8 mouse cellular contexts compared by ENCODE assay signal in genomic region chr11:97309451-97309836, GRCm38 (mm10). TPM values are rescaled to one million over a fixed set of nuclear protein-coding genes. Genes with fewer than 3 reads are reported as not detected.
DNase-seq lines count a peak whose midpoint lies in the region; ATAC-seq and TF ChIP-seq lines count a peak whose summit lies in the region.

No protein-coding gene starts in this region.

- peak overlapping the region; percentile 89 for H3K27ac ChIP-seq in intestine, postnatal 0 days (ENCODE audit: low read depth, low read length)
- H3K27ac ChIP-seq in liver, adult 2 months (replicated peaks; ENCODE audit: insufficient read depth, low read depth, low read length), result peak overlapping the region; percentile 71
- no peak overlapping the region for H3K27ac ChIP-seq in midbrain, postnatal 0 days (ENCODE audit: low read depth, low read length)

- H3K36me3 ChIP-seq in intestine, postnatal 0 days (ENCODE audit: control insufficient read depth, insufficient read depth), result no peaks in the 10 kb centered on the region
- H3K36me3 ChIP-seq in liver, adult 2 months (ENCODE audit: control insufficient read depth, insufficient read depth, low read length), result no peaks in the 10 kb centered on the region
- H3K36me3 ChIP-seq in midbrain, postnatal 0 days (ENCODE audit: insufficient read depth, low read length), result no peaks in the 10 kb centered on the region

- 2% methylated on average over 9 of the region's 9 CpGs for WGBS in intestine, postnatal 0 days
- WGBS in liver, adult 2 months, result 1% methylated on average over 9 of the region's 9 CpGs
- 4% methylated on average over 9 of the region's 9 CpGs for WGBS in midbrain, postnatal 0 days

- peak overlapping the region; percentile 43 for H3K9ac ChIP-seq in intestine, postnatal 0 days (ENCODE audit: low read depth, low read length)
- H3K9ac ChIP-seq in liver, adult 2 months (ENCODE audit: low read depth, low read length), result peak overlapping the region; percentile 74
- peak overlapping the region; percentile 5; the same call in 1 of the 2 replicates for H3K9ac ChIP-seq in midbrain, postnatal 0 days (replicated peaks; ENCODE audit: low read length, poor library complexity, severe bottlenecking)

- no peaks in the 10 kb centered on the region for H3K79me2 ChIP-seq in liver, adult 2 months (ENCODE audit: control insufficient read depth, insufficient read depth, low read length)

- H3K27me3 ChIP-seq in intestine, postnatal 0 days (replicated peaks; ENCODE audit: control insufficient read depth, insufficient read depth, low read length), result no peaks in the 10 kb centered on the region
- no peaks in the 10 kb centered on the region for H3K27me3 ChIP-seq in liver, adult 2 months (ENCODE audit: control insufficient read depth, insufficient read depth, low read length)
- no peaks in the 10 kb centered on the region for H3K27me3 ChIP-seq in midbrain, postnatal 0 days (ENCODE audit: insufficient read depth, low read length)

- peak overlapping the region; percentile 75 for H3K4me2 ChIP-seq in intestine, postnatal 0 days (replicated peaks; ENCODE audit: low read depth)
- peak overlapping the region; percentile 56 for H3K4me2 ChIP-seq in midbrain, postnatal 0 days (ENCODE audit: low read depth, low read length, poor library complexity, severe bottlenecking)

- ATAC-seq in common myeloid progenitor, adult 5-6 weeks (replicated peaks; ENCODE audit: low read depth, poor library complexity, severe bottlenecking), result peak; percentile 73
- ATAC-seq in intestine, postnatal 0 days, result peak; percentile 78
- no peak for ATAC-seq in midbrain, postnatal 0 days (ENCODE audit: low FRiP score)
- ATAC-seq in erythroid progenitor cell, adult 5-6 weeks (replicated peaks; ENCODE audit: low FRiP score, poor library complexity, severe bottlenecking), result no peak

- no peak for TF ChIP-seq CTCF in intestine, postnatal 0 days (IDR thresholded peaks at IDR 0.05; ENCODE audit: low read depth)
- no peak for TF ChIP-seq CTCF in liver, adult 2 months (IDR thresholded peaks at IDR 0.05; ENCODE audit: low read depth, low read length)
- TF ChIP-seq CTCF in midbrain, postnatal 0 days (IDR thresholded peaks at IDR 0.05), result no peak

- no peaks in the 10 kb centered on the region for H3K4me1 ChIP-seq in intestine, postnatal 0 days (replicated peaks; ENCODE audit: control insufficient read depth, insufficient read depth, low read length)
- H3K4me1 ChIP-seq in liver, adult 2 months (ENCODE audit: control insufficient read depth, insufficient read depth, low read length), result peaks cover 3% of the 10 kb centered on the region; the same call in 1 of the 2 replicates
- peaks cover 12% of the 10 kb centered on the region for H3K4me1 ChIP-seq in midbrain, postnatal 0 days (ENCODE audit: insufficient read depth, low read length)

- no peak for TF ChIP-seq POLR2A in liver, adult 2 months (IDR thresholded peaks at IDR 0.05; ENCODE audit: extremely low read depth, insufficient read depth, low read length)

- peak overlapping the region; percentile 41 for H3K4me3 ChIP-seq in intestine, postnatal 0 days (ENCODE audit: low read depth, low read length)
- peak overlapping the region; percentile 35 for H3K4me3 ChIP-seq in liver, adult 2 months (ENCODE audit: insufficient read depth, low read depth, low read length)
- H3K4me3 ChIP-seq in midbrain, postnatal 0 days (ENCODE audit: low read depth, low read length), result peak overlapping the region; percentile 33

- DNase-seq in 416B (ENCODE audit: low read depth) (peak; percentile 74), NIH3T3 (ENCODE audit: low read depth) (peak; percentile 97)
- DNase-seq in heart, adult 11 months, result peak; percentile 99
- DNase-seq in liver, adult 2 months (ENCODE audit: extremely low read depth, low read depth, low spot score), result peak; percentile 88
- peak; percentile 33 for DNase-seq in midbrain, postnatal 0 days (ENCODE audit: low spot score)

- H3K9me3 ChIP-seq in intestine, postnatal 0 days (ENCODE audit: control insufficient read depth), result no peaks in the 10 kb centered on the region
- H3K9me3 ChIP-seq in midbrain, postnatal 0 days (ENCODE audit: low read length), result no peaks in the 10 kb centered on the region

RNA-seq across cellular contexts. Expression of gene Mrpl45, which starts 6.1 kb away (rescaled TPM):
- total RNA-seq in common myeloid progenitor, adult 5-6 weeks (2017), result 22.0 and 23.3 TPM in 2 replicates
- polyA plus RNA-seq in intestine, postnatal 0 days (2015; fragmentation: Nextera tagmentation; extraction: Ambion mirVana), result 40.2 and 40.5 TPM in 2 replicates
- 19.0 and 19.9 TPM in 2 replicates for total RNA-seq in liver, adult 2 months (2014; rRNA removed)
- polyA plus RNA-seq in liver, adult 2 months (2012; rRNA removed), result 12.8 and 13.3 TPM in 2 replicates
- 21.4 and 29.1 TPM in 2 replicates for total RNA-seq in midbrain, postnatal 0 days (2014; rRNA removed)
- 33.0 and 36.0 TPM in 2 replicates for polyA plus RNA-seq in midbrain, postnatal 0 days (2015; fragmentation: Nextera tagmentation; extraction: Ambion mirVana)
- 13.4 and 15.5 TPM in 2 replicates for total RNA-seq in erythroid progenitor cell, adult 5-6 weeks (2015; ENCODE audit: low replicate concordance)
- total RNA-seq in erythroid progenitor cell, adult 5-6 weeks (2017; ENCODE audit: low replicate concordance), result 3.6 and 5.9 TPM in 2 replicates

RNA-seq across cellular contexts. Expression of gene Npepps, which starts 29.0 kb away (rescaled TPM):
- total RNA-seq in common myeloid progenitor, adult 5-6 weeks (2017), result 24.8 and 30.6 TPM in 2 replicates
- polyA plus RNA-seq in intestine, postnatal 0 days (2015; fragmentation: Nextera tagmentation; extraction: Ambion mirVana), result 41.9 and 54.7 TPM in 2 replicates
- 12.2 and 21.2 TPM in 2 replicates for total RNA-seq in liver, adult 2 months (2014; rRNA removed)
- polyA plus RNA-seq in liver, adult 2 months (2012; rRNA removed), result 7.1 and 9.1 TPM in 2 replicates
- 52.5 and 81.0 TPM in 2 replicates for total RNA-seq in midbrain, postnatal 0 days (2014; rRNA removed)
- polyA plus RNA-seq in midbrain, postnatal 0 days (2015; fragmentation: Nextera tagmentation; extraction: Ambion mirVana), result 97.8 and 109 TPM in 2 replicates
- 20.9 and 25.6 TPM in 2 replicates for total RNA-seq in erythroid progenitor cell, adult 5-6 weeks (2015; ENCODE audit: low replicate concordance)
- 9.4 and 32.2 TPM in 2 replicates for total RNA-seq in erythroid progenitor cell, adult 5-6 weeks (2017; ENCODE audit: low replicate concordance)

RNA-seq across cellular contexts. Expression of gene Gpr179, which starts 42.4 kb away (rescaled TPM):
- total RNA-seq in common myeloid progenitor, adult 5-6 weeks (2017), result not detected in 2 replicates
- 0.07 and 0.20 TPM in 2 replicates for polyA plus RNA-seq in intestine, postnatal 0 days (2015; fragmentation: Nextera tagmentation; extraction: Ambion mirVana)
- not detected in 2 replicates for total RNA-seq in liver, adult 2 months (2014; rRNA removed)
- 0.01 TPM in 1 of 2 replicates, not detected in the other for polyA plus RNA-seq in liver, adult 2 months (2012; rRNA removed)
- 0.57 and 0.71 TPM in 2 replicates for total RNA-seq in midbrain, postnatal 0 days (2014; rRNA removed)
- polyA plus RNA-seq in midbrain, postnatal 0 days (2015; fragmentation: Nextera tagmentation; extraction: Ambion mirVana), result 0.66 and 0.78 TPM in 2 replicates
- total RNA-seq in erythroid progenitor cell, adult 5-6 weeks (2015; ENCODE audit: low replicate concordance), result not detected in 2 replicates
- 0.15 TPM in 1 of 2 replicates, not detected in the other for total RNA-seq in erythroid progenitor cell, adult 5-6 weeks (2017; ENCODE audit: low replicate concordance)

RNA-seq across cellular contexts. Expression of gene Socs7, which starts 52.9 kb away (rescaled TPM):
- 14.2 and 16.1 TPM in 2 replicates for total RNA-seq in common myeloid progenitor, adult 5-6 weeks (2017)
- 2.4 and 2.5 TPM in 2 replicates for polyA plus RNA-seq in intestine, postnatal 0 days (2015; fragmentation: Nextera tagmentation; extraction: Ambion mirVana)
- 4.0 TPM in 2 replicates for total RNA-seq in liver, adult 2 months (2014; rRNA removed)
- 3.1 and 3.7 TPM in 2 replicates for polyA plus RNA-seq in liver, adult 2 months (2012; rRNA removed)
- total RNA-seq in midbrain, postnatal 0 days (2014; rRNA removed), result 54.9 and 60.4 TPM in 2 replicates
- polyA plus RNA-seq in midbrain, postnatal 0 days (2015; fragmentation: Nextera tagmentation; extraction: Ambion mirVana), result 6.9 and 7.4 TPM in 2 replicates
- total RNA-seq in erythroid progenitor cell, adult 5-6 weeks (2015; ENCODE audit: low replicate concordance), result 2.5 and 2.9 TPM in 2 replicates
- 5.4 and 6.0 TPM in 2 replicates for total RNA-seq in erythroid progenitor cell, adult 5-6 weeks (2017; ENCODE audit: low replicate concordance)

Comparison
In these comparisons a context has a peak if more than half of its experiments do, and no peak if none do; other contexts are left out.
1. DNase-seq: peak in every context shown above with its lines; median percentile 99 in heart, adult 11 months; 97 in NIH3T3; 88 in liver, adult 2 months; 74 in 416B; 33 in midbrain, postnatal 0 days.
2. ATAC-seq: peak in common myeloid progenitor, adult 5-6 weeks (single experiment) and intestine, postnatal 0 days (single experiment); none in midbrain, postnatal 0 days (single experiment) and erythroid progenitor cell, adult 5-6 weeks (single experiment).
3. H3K9ac ChIP-seq: peak in every context shown above with its lines; median percentile 74 in liver, adult 2 months; 43 in intestine, postnatal 0 days; 5 in midbrain, postnatal 0 days.
4. Peak in every context shown above with its lines, with median percentiles within 50 percentile points of each other: H3K4me3 ChIP-seq.